Mouse (Mus musculus) myocyte (in vitro differentiated cells): Measurements from ENCODE around the gene Sulf2.

ENCODE experiments used
- CEBPB ChIP-seq: IDR thresholded peaks from 2 replicates; pipeline ENCODE4 v1.6.1; 2011; ENCODE audit warnings: mild to moderate bottlenecking, moderate library complexity; ENCODE audit not compliant: poor library complexity, insufficient read depth, severe bottlenecking
- E2F4 ChIP-seq: IDR thresholded peaks from one replicate; pipeline ENCODE4 v1.6.1; 2011; ENCODE audit warnings: mild to moderate bottlenecking, control low read depth, moderate library complexity; ENCODE audit not compliant: insufficient read depth
- MAX ChIP-seq: IDR thresholded peaks from one replicate; pipeline ENCODE4 v1.6.1; 2011; ENCODE audit warnings: low read depth, mild to moderate bottlenecking, control low read depth
- MYOD1 ChIP-seq, 3 experiments: IDR thresholded peaks; one replicate each; pipeline ENCODE4 v1.6.1; 2011; ENCODE audit warnings: control low read depth in 2 of 3, low read depth in 2 of 3, mild to moderate bottlenecking in 2 of 3, moderate library complexity in 1 of 3; ENCODE audit not compliant: insufficient read length in 2 of 3, control insufficient read depth in 1 of 3
- MYOG ChIP-seq, 3 experiments: IDR thresholded peaks; one replicate each; pipeline ENCODE4 v1.6.1; 2011; ENCODE audit warnings: control low read depth in 2 of 3, low read depth in 2 of 3, mild to moderate bottlenecking in 2 of 3; ENCODE audit not compliant: insufficient read length in 2 of 3, control insufficient read depth in 1 of 3, insufficient read depth in 1 of 3
- POLR2A ChIP-seq: IDR thresholded peaks from one replicate; pipeline ENCODE4 v1.6.1; 2011; ENCODE audit warnings: low read depth, mild to moderate bottlenecking, control low read depth, moderate library complexity; ENCODE audit not compliant: insufficient read length
- POLR2AphosphoS2 ChIP-seq: IDR thresholded peaks from one replicate; pipeline ENCODE4 v1.6.1; 2011; ENCODE audit warnings: low read depth, control low read depth; ENCODE audit not compliant: insufficient read length
- REST ChIP-seq: IDR thresholded peaks from one replicate; pipeline ENCODE4 v1.6.1; 2011; ENCODE audit warnings: mild to moderate bottlenecking, control low read depth, moderate library complexity; ENCODE audit not compliant: insufficient read depth, insufficient read length
- SRF ChIP-seq: IDR thresholded peaks from one replicate; pipeline ENCODE4 v1.6.1; 2011; ENCODE audit warnings: low read depth; ENCODE audit not compliant: control insufficient read depth, insufficient read length
- TCF12 ChIP-seq: IDR thresholded peaks from one replicate; pipeline ENCODE4 v1.6.1; 2011; ENCODE audit warnings: mild to moderate bottlenecking, control low read depth; ENCODE audit not compliant: poor library complexity, insufficient read depth, severe bottlenecking
- TCF3 ChIP-seq: IDR thresholded peaks from one replicate; pipeline ENCODE4 v1.6.1; 2011; ENCODE audit warnings: low read depth, control low read depth; ENCODE audit not compliant: insufficient read length
- USF1 ChIP-seq: IDR thresholded peaks from one replicate; pipeline ENCODE4 v1.6.1; 2011; ENCODE audit warnings: low read depth, mild to moderate bottlenecking, control low read depth, moderate library complexity

DNA sequence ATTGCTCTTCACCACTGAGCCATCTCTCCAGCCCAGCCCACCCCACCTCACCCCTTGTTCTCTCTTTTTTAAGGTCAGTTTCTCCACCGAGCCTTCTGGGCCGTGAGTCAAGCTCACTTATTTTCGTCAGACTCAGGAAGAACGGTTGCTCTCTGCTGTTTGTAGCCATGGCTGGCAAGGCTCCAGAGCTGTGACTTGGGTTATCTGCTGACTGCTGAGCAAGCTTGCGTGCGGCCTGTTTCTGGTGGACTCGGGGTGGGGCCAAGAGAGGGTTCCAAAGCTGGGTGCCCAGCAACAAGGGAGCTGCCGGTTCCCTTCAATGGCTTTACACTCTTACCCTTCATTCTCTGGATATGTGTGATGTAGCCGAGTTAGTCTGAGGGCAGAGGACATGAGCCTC, 15.0 kb downstream of the Sulf2 start:
- TF ChIP-seq MAX, result no peak
- no peak for TF ChIP-seq MYOD1 (IDR thresholded peaks at IDR 0.05; ENCODE audit: control insufficient read depth in 1 of 3, insufficient read length in 2 of 3, low read depth in 2 of 3)
- TF ChIP-seq POLR2A, result no peak
- TF ChIP-seq CEBPB, result no peak
- no peak for TF ChIP-seq USF1
- no peak for TF ChIP-seq POLR2AphosphoS2
- TF ChIP-seq TCF3, result no peak
- TF ChIP-seq MYOG (IDR thresholded peaks at IDR 0.05; ENCODE audit: control insufficient read depth in 1 of 3, insufficient read depth in 1 of 3, insufficient read length in 2 of 3, low read depth in 2 of 3), result no peak
- TF ChIP-seq E2F4, result no peak
- no peak for TF ChIP-seq REST
- no peak for TF ChIP-seq TCF12
- no peak for TF ChIP-seq SRF
